Mouse (Mus musculus) testis, adult 2 months (tissue): ENCODE results near the gene Zfhx3. TPM values are rescaled to one million over a fixed set of nuclear protein-coding genes. Genes with fewer than 3 reads are reported as not detected.

ENCODE experiments used
- H3K27ac ChIP-seq: fragments of 200-500 bp; 2 replicates; pipeline ENCODE4 v1.5.1; 2012; ENCODE audit warnings: low read depth, low read length; ENCODE audit not compliant: control insufficient read depth, insufficient read depth
- H3K27me3 ChIP-seq: fragments of 200-500 bp; 2 replicates; pipeline ENCODE4 v1.6.1; 2012; ENCODE audit warnings: mild to moderate bottlenecking, low read length, moderate library complexity; ENCODE audit not compliant: control insufficient read depth, insufficient read depth
- H3K36me3 ChIP-seq: fragments of 200-500 bp; 2 replicates; pipeline ENCODE4 v1.6.1; 2012; ENCODE audit warnings: mild to moderate bottlenecking, low read length; ENCODE audit not compliant: control insufficient read depth, insufficient read depth
- H3K4me1 ChIP-seq: fragments of 200-500 bp; 2 replicates; pipeline ENCODE4 v1.6.1; 2012; ENCODE audit warnings: low read length; ENCODE audit not compliant: control insufficient read depth, insufficient read depth
- H3K4me3 ChIP-seq: fragments of 200-500 bp; 2 replicates; pipeline ENCODE4 v1.5.1; 2012; ENCODE audit warnings: low read depth, mild to moderate bottlenecking, low read length, moderate library complexity, mixed read lengths; ENCODE audit not compliant: control insufficient read depth
- CTCF ChIP-seq: fragments of 200-500 bp; IDR thresholded peaks from 2 replicates; pipeline ENCODE4 v1.5.1; 2012; ENCODE audit warnings: low read depth, mild to moderate bottlenecking, inconsistent platforms, low read length, moderate library complexity; ENCODE audit not compliant: control insufficient read depth, insufficient read depth, insufficient replicate concordance
- POLR2A ChIP-seq: fragments of 200-500 bp; IDR thresholded peaks from 2 replicates; pipeline ENCODE4 v1.6.1; 2012; ENCODE audit warnings: low read depth, mild to moderate bottlenecking, inconsistent platforms, low read length, moderate library complexity; ENCODE audit not compliant: control insufficient read depth
- polyA plus RNA-seq: library from polyadenylated mRNA; depleted of rRNA; stranded (reverse); fragments of >200 nt; gene quantifications from 2 replicates; pipeline ENCODE4 v1.2.3, GENCODE M21; 2012

The Zfhx3 gene
- polyA plus RNA-seq, 1 experiment, result 11.9 TPM

DNA sequence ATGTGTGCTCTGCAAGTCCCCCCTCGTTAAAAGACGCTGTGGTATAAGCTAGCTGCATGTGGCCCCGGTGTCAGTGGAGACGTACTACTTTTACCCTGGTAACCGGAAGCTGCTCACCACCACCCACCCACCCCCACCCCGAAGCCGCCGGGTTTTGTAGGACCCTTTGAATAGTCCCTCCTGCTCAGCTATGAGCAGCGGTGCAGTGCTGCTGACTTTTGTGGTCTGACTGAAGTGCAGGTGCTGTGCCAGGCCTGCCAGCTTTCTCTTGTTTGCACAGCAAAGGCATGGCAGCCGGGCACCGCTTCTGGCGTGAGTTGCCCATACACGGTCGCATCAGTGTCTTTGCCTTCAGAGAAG, 944.8 kb downstream of the Zfhx3 start:
- TF ChIP-seq POLR2A, result no peak
- TF ChIP-seq CTCF, result no peak
- Histone ChIP-seq H3K27ac (no peak overlapping the region), H3K4me3 (no peak overlapping the region)

DNA sequence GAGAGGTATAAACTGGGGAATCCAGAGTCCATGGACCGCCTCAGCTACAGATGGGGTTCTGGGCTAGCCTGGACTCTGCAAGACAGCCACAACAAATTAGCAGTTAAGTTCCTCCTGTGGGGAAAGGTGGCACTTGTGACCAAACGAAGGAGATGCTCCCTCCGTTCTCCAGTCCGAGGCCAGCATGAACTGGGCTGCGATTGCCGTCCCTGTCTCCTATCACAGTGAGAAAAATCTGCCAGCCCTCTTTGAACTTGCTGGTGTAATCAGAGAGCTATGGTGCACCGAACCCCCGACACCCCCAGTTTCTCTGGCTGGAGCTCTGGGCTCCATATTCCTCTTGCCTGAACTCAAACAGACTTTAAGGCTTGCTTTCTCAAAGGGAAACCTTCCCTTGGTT, 945.4 kb downstream of the Zfhx3 start:
- Histone ChIP-seq H3K4me3 (no peak overlapping the region), H3K36me3 (no peaks in the 10 kb centered on the region), H3K27ac (no peak overlapping the region), H3K27me3 (no peaks in the 10 kb centered on the region), H3K4me1 (no peaks in the 10 kb centered on the region)
- no peak for TF ChIP-seq POLR2A
- TF ChIP-seq CTCF, result no peak

More for the DNA sequence above, 944.8 kb downstream of the Zfhx3 start:
- Histone ChIP-seq H3K27me3 (no peaks in the 10 kb centered on the region), H3K36me3 (no peaks in the 10 kb centered on the region), H3K4me1 (no peaks in the 10 kb centered on the region)

DNA sequence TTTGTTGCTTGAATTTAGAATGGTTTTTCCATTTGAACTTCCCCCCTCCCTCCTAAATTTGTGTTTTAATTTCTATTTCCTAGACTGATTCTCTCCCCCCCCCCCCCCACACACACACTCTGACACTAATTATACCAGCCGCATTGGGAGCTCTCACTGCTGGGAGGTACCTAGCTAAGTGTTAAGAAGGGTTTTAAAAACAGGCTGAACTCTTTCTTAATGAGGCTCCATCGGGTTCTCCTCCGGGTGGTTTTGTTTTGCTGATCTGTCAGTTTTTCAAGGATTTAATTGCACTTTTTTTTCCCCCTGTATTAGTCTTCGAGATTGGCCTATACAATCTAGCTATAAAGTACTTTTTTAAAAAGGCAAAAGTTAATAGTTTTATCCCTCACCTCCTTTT, 946.5 kb downstream of the Zfhx3 start:
- no peaks in the 10 kb centered on the region for H3K4me1 ChIP-seq
- no peaks in the 10 kb centered on the region for H3K27me3 ChIP-seq
- no peaks in the 10 kb centered on the region for H3K36me3 ChIP-seq
- TF ChIP-seq POLR2A, result no peak
- TF ChIP-seq CTCF, result no peak
- H3K4me3 ChIP-seq, result no peak overlapping the region
- no peak overlapping the region for H3K27ac ChIP-seq

DNA sequence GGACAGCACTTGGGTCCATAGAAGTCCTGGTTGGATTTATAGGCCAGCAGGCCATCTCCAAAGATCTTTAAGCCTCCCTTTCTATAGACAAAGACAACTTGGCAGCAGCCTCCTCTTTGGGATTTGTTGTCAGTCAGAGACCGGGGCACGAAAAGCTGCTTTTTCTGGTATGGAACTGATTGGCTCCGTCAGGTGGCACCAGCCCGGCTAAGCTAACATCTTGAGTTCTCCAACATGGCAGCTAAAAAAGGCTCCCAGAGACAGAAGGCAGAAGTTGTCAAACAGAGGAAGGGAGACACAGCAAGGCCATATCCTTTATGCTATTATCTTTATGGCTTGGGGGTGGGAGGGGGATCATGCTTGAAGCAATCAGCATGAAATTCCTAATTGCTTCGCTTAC, 947.0 kb downstream of the Zfhx3 start:
- Histone ChIP-seq H3K4me1 (no peaks in the 10 kb centered on the region), H3K27me3 (no peaks in the 10 kb centered on the region), H3K27ac (no peak overlapping the region), H3K36me3 (no peaks in the 10 kb centered on the region), H3K4me3 (no peak overlapping the region)
- TF ChIP-seq POLR2A (no peak), CTCF (no peak)

DNA sequence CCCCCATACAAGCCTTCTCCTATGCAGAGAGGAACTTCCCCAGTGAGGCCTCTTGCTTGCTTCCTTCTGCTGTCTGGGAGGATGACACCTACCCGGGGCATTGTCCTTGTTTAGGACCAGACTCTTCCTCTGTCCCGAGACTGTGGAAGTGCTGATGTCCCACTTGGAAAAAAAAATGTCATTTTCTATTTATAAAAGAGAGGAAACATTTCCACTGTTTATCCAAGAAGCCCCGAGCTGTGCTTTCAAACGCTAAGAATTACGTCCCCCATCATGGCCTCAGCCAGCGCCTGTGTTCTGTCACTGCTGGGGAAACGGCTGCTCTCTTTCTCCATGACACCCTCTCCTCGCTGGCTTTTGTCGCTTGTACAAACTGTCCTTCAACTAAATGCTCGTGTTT, 951.8 kb downstream of the Zfhx3 start:
- no peaks in the 10 kb centered on the region for H3K27me3 ChIP-seq
- no peaks in the 10 kb centered on the region for H3K4me1 ChIP-seq
- H3K27ac ChIP-seq, result no peak overlapping the region
- no peak for TF ChIP-seq POLR2A
- no peak for TF ChIP-seq CTCF
- no peak overlapping the region for H3K4me3 ChIP-seq
- no peaks in the 10 kb centered on the region for H3K36me3 ChIP-seq

DNA sequence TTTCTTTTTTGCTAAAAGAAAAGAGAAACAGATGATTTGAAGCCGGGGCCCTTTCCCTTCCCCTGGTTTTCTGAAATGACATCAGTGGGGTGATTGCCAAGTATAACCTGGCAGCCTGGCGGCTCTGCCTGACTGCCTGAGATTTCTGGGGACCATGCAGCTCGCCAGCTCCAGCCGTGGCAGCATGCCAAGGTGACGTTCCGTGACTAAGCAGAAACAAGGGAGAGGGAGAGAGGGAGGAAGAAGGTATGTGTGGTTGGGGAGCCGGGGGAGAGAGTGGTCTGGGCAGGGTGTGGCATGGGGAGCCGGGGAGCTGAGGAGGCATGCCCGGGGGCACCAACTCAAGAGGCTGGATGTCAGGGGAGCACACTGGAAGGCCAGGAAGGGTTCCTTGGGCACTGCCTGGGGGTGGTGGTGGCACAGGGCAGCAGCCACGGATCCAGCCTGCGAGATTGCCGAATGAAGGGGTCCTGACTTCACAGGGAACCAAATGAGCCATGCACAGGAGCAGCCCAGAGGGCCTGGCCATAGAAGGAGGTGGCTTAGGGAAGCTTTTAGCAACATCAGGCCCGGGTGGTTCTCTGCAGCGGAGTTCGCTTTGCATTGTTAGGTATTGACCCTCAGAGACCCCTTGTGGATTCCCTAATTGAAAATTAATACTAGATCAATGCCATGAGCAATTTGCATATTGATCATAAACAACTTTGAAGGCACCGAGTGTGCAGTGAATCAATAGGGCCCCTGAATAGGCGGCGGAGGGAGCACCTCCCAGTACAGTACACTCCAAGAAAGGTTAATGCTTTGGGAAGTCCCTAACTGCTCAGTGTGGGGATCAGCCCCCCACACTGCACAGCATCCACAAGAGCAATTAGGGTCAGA, 954.3 kb downstream of the Zfhx3 start:
- Histone ChIP-seq H3K27me3 (no peaks in the 10 kb centered on the region), H3K27ac (no peak overlapping the region), H3K36me3 (no peaks in the 10 kb centered on the region), H3K4me3 (no peak overlapping the region), H3K4me1 (no peaks in the 10 kb centered on the region)
- TF ChIP-seq CTCF (no peak), POLR2A (no peak)

DNA sequence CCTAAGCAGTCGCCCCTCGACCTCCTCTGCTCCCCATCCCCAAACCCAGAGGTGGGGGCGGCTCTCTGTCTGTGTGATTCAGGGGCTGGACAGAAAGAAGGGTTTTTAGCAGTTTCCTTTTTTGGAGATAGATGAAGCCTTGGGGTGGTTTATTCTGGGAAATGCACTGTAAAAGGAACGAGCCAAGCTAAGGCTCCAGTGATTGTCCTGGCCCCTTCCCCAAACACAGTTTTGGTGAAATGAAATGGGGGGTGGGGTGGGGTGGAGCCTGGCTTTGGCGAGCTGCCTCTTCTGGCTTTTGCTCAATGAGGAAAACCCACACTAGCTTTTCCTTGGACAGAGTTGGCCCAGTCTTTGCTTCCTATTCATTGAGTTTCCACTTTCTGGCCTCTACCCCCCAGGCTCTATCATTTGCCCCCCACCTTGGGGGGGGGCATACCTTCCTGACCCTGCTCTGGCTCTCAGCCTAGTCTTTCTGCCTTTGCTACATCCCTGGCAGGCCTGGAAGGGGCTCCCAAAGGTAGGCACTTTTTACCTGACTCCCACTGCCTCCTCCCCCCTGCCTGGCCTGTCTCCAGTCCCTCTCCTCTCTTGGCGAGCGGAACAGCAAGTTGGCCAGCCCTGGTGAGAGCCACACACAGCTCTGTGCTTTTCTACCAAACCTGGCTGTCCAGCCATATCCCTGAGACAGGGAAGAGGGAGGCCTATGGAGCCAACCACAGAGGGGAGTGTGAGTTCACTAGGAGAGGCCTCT, 955.1 kb downstream of the Zfhx3 start:
- no peak for TF ChIP-seq CTCF
- TF ChIP-seq POLR2A, result no peak
- Histone ChIP-seq H3K27me3 (no peaks in the 10 kb centered on the region), H3K4me3 (no peak overlapping the region), H3K27ac (no peak overlapping the region), H3K4me1 (no peaks in the 10 kb centered on the region), H3K36me3 (no peaks in the 10 kb centered on the region)
